Mouse (Mus musculus) stomach, embryonic 16.5 days (tissue): ENCODE measurements around the gene Atp23. TPM values are rescaled to one million over a fixed set of nuclear protein-coding genes. Genes with fewer than 3 reads are reported as not detected.

ENCODE experiments used
- ATAC-seq: fragments of 200-750 bp; cut with Nextera tagmentation; 2 replicates; pipeline ENCODE4 v1.8.0; 2017; ENCODE audit warnings: moderate number of reproducible peaks, moderate TSS enrichment; ENCODE audit not compliant: insufficient read depth, low FRiP score
- H3K27ac ChIP-seq: fragments of 300-500 bp; sonication (generic); 2 replicates; pipeline ENCODE4 v1.5.1; 2014; ENCODE audit warnings: low read length
- H3K27me3 ChIP-seq: fragments of 300-500 bp; sonication (generic); 2 replicates; pipeline ENCODE4 v1.6.1; 2014; ENCODE audit warnings: low read length, control low read depth, mixed read lengths; ENCODE audit not compliant: control insufficient read depth, insufficient read depth
- H3K36me3 ChIP-seq: fragments of 300-500 bp; sonication (generic); 2 replicates; pipeline ENCODE4 v1.6.1; 2014; ENCODE audit warnings: low read length; ENCODE audit not compliant: control insufficient read depth, insufficient read depth
- H3K4me1 ChIP-seq: fragments of 300-500 bp; sonication (generic); 2 replicates; pipeline ENCODE4 v1.6.1; 2014; ENCODE audit warnings: low read length, control low read depth, mixed read lengths; ENCODE audit not compliant: control insufficient read depth, insufficient read depth
- H3K4me2 ChIP-seq: fragments of 300-500 bp; sonication (generic); 2 replicates; pipeline ENCODE4 v1.6.1; 2014; ENCODE audit warnings: low read depth, low read length, mixed read lengths
- H3K4me3 ChIP-seq: fragments of 300-500 bp; sonication (generic); replicated peaks from 2 replicates; pipeline ENCODE4 v1.5.1; 2014; ENCODE audit warnings: mild to moderate bottlenecking, low read length
- H3K9ac ChIP-seq: fragments of 300-500 bp; sonication (generic); 2 replicates; pipeline ENCODE4 v1.6.1; 2014; ENCODE audit warnings: low read length
- H3K9me3 ChIP-seq: fragments of 300-500 bp; sonication (generic); replicated peaks from 2 replicates; pipeline ENCODE4 v1.6.1; 2016; ENCODE audit warnings: low read length, control low read depth; ENCODE audit not compliant: control insufficient read depth
- whole genome bisulfite sequencing: fragments of 180-500 bp; shearing (Covaris S2); extraction: QIAGEN DNeasy Blood & Tissue Kit; methylation state at CpG from one replicate; pipeline ENCODE4 v1.1.7; 2014; 5-methylcytosine and 5-hydroxymethylcytosine counted together
- polyA plus RNA-seq: library from polyadenylated mRNA; unstranded; fragments of >200 nt; fragmentation: Nextera tagmentation; extraction: Ambion mirVana; gene quantifications from 2 replicates; pipeline ENCODE4 v1.2.1, GENCODE M21; 2015

Atp23 gene
- polyA plus RNA-seq: 11.7 and 12.0 TPM in 2 replicates

GRCm38 (mm10) chr10:126900821-126901487 lies at the start of gene Atp23:
Atp23 (minus strand) TSS chr10:126901355.
- peak within 1 kb of the TSS; percentile 82 for H3K4me3 ChIP-seq
- no peaks in the 10 kb centered on the region for H3K27me3 ChIP-seq
- peak within 1 kb of the TSS; percentile 98 for H3K4me2 ChIP-seq
- peak; percentile 89 for ATAC-seq
- peaks cover 4% of the 10 kb centered on the region for H3K4me1 ChIP-seq
- no peaks in the 10 kb centered on the region; the same call in 1 of the 2 replicates for H3K36me3 ChIP-seq
- H3K9me3 ChIP-seq: no peaks in the 10 kb centered on the region
- WGBS: under 1% methylated on average over 55 of the region's 56 CpGs
- H3K9ac ChIP-seq: peak within 1 kb of the TSS; percentile 88
- H3K27ac ChIP-seq: peak within 1 kb of the TSS; percentile 60

GRCm38 (mm10) chr10:126950572-126950971 lies 49.4 kb upstream of the Atp23 start:
- H3K27me3 ChIP-seq: no peaks in the 10 kb centered on the region
- 65% methylated on average over 4 of the region's 4 CpGs for WGBS

GRCm38 (mm10) chr10:126949824-126950223 lies 48.7 kb upstream of the Atp23 start:
- 49% methylated on average over 5 of the region's 5 CpGs for WGBS
- no peak for ATAC-seq
- Histone ChIP-seq H3K9ac (no peak overlapping the region), H3K36me3 (no peaks in the 10 kb centered on the region), H3K4me3 (no peak overlapping the region), H3K27ac (no peak overlapping the region), H3K9me3 (no peaks in the 10 kb centered on the region), H3K4me1 (peaks cover 7% of the 10 kb centered on the region), H3K27me3 (no peaks in the 10 kb centered on the region), H3K4me2 (no peak overlapping the region)

More at GRCm38 (mm10) chr10:126950572-126950971, 49.4 kb upstream of the Atp23 start:
- no peak overlapping the region for H3K27ac ChIP-seq
- H3K4me2 ChIP-seq: no peak overlapping the region
- no peak for ATAC-seq
- no peaks in the 10 kb centered on the region for H3K9me3 ChIP-seq
- H3K9ac ChIP-seq: no peak overlapping the region
- no peaks in the 10 kb centered on the region for H3K36me3 ChIP-seq
- no peak overlapping the region for H3K4me3 ChIP-seq
- H3K4me1 ChIP-seq: peaks cover 7% of the 10 kb centered on the region

GRCm38 (mm10) chr10:126945531-126945930 lies 44.4 kb upstream of the Atp23 start:
- no peak overlapping the region for H3K4me2 ChIP-seq
- no peak for ATAC-seq
- H3K9me3 ChIP-seq: no peaks in the 10 kb centered on the region
- 88% methylated on average over 5 of the region's 5 CpGs for WGBS
- no peak overlapping the region for H3K27ac ChIP-seq
- H3K9ac ChIP-seq: no peak overlapping the region
- H3K4me3 ChIP-seq: no peak overlapping the region
- no peaks in the 10 kb centered on the region for H3K36me3 ChIP-seq
- H3K27me3 ChIP-seq: no peaks in the 10 kb centered on the region
- H3K4me1 ChIP-seq: peaks cover 7% of the 10 kb centered on the region

DNA sequence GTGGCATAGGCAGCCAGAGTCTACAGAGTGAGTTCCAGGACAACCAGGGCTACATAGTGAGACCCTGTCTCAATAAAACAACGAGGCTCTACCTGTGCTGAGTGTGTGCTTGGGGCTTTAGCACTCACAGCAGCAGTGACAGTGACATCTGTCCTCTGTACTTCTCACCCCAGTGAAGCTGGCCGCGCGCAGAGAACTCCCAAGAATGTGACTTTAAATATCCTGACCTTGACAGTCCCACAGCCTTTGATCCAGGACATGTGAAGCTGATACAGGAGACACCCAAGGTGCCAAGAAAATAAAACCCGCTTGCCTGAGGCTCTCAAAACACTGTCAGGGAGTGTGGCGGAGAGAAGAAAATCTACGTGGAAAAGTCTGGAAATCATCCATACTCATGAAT lies 39.8 kb upstream of the Atp23 start:
- ATAC-seq: no peak
- H3K27ac ChIP-seq: no peak overlapping the region
- 71% methylated on average over 7 of the region's 7 CpGs for WGBS
- no peaks in the 10 kb centered on the region for H3K36me3 ChIP-seq
- H3K9me3 ChIP-seq: 0 out of 2 replicates have a peak, but pooled peaks cover 6% of the 10 kb centered on the region
- peaks cover 4% of the 10 kb centered on the region for H3K4me1 ChIP-seq
- no peaks in the 10 kb centered on the region for H3K27me3 ChIP-seq
- H3K9ac ChIP-seq: no peak overlapping the region
- H3K4me3 ChIP-seq: no peak overlapping the region
- H3K4me2 ChIP-seq: no peak overlapping the region

GRCm38 (mm10) chr10:126935556-126936381 lies 34.6 kb upstream of the Atp23 start:
- WGBS: 29% methylated on average over 18 of the region's 18 CpGs
- ATAC-seq: peak; percentile 26; the same call in 1 of the 2 replicates
- H3K4me1 ChIP-seq: peaks cover 29% of the 10 kb centered on the region
- H3K9ac ChIP-seq: peak overlapping the region; percentile 65
- no peak overlapping the region for H3K4me3 ChIP-seq
- peak overlapping the region; percentile 26 for H3K4me2 ChIP-seq
- 0 out of 2 replicates have a peak, but pooled peaks cover 6% of the 10 kb centered on the region for H3K9me3 ChIP-seq
- H3K36me3 ChIP-seq: no peaks in the 10 kb centered on the region
- no peaks in the 10 kb centered on the region for H3K27me3 ChIP-seq
- H3K27ac ChIP-seq: peak overlapping the region; percentile 94

DNA sequence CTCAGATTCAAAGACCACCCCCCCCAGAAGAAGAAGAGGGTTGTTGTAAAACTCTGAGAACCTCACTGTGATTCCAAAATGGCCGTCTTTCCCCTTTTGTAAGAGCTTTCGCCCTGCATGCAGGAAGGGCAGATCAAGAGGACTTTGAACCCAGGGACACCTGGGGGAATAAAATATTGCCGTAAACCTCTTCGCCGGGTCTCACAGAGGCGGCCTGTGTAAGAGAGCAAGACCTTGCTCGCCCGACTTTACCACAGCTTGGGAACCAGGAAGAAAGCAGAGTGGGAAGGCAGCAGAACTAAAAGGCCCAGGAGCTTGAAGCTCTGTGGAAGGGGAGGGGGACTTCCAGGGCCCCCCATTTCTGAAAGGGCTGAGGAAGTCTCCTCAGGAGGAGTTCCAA lies 34.0 kb upstream of the Atp23 start:
- Histone ChIP-seq H3K27ac (peak overlapping the region; percentile 94), H3K36me3 (no peaks in the 10 kb centered on the region), H3K27me3 (no peaks in the 10 kb centered on the region), H3K9me3 (0 out of 2 replicates have a peak, but pooled peaks cover 6% of the 10 kb centered on the region), H3K9ac (peak overlapping the region; percentile 65), H3K4me2 (peak overlapping the region; percentile 26), H3K4me1 (peaks cover 36% of the 10 kb centered on the region), H3K4me3 (no peak overlapping the region)
- no peak for ATAC-seq
- WGBS: 56% methylated on average over 8 of the region's 8 CpGs

GRCm38 (mm10) chr10:126934561-126934960 lies 33.4 kb upstream of the Atp23 start:
- no peak for ATAC-seq
- no peaks in the 10 kb centered on the region for H3K27me3 ChIP-seq
- H3K4me2 ChIP-seq: no peak overlapping the region
- no peak overlapping the region for H3K4me3 ChIP-seq
- H3K9ac ChIP-seq: peak overlapping the region; percentile 65; the same call in 1 of the 2 replicates
- WGBS: 70% methylated on average over 13 of the region's 13 CpGs
- no peaks in the 10 kb centered on the region for H3K36me3 ChIP-seq
- 0 out of 2 replicates have a peak, but pooled peaks cover 6% of the 10 kb centered on the region for H3K9me3 ChIP-seq
- peak overlapping the region; percentile 94 for H3K27ac ChIP-seq
- peaks cover 41% of the 10 kb centered on the region for H3K4me1 ChIP-seq

DNA sequence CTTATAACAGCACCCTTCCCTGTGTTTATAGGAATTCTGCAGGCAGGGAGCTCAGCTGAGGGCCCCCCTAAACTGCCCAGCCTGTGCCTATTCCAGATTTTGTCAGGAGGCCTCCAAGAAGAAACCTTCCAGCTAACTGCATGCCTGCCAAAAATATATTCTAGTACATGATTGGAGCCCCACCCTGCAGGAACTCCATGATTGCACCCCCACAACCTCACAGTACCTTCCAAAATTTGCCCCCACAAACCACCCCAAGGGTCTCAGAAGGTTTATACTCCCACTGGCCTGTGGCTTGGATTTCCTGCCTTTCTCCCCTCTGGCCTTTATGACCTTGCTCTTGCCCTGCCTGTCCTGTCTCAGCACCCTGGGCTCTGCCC lies 30.6 kb upstream of the Atp23 start:
- H3K4me1 ChIP-seq: peaks cover 65% of the 10 kb centered on the region
- H3K4me3 ChIP-seq: no peak overlapping the region
- H3K36me3 ChIP-seq: no peaks in the 10 kb centered on the region
- no peaks in the 10 kb centered on the region for H3K9me3 ChIP-seq
- H3K27me3 ChIP-seq: no peaks in the 10 kb centered on the region
- peak overlapping the region; percentile 49; the same call in 1 of the 2 replicates for H3K9ac ChIP-seq
- peak overlapping the region; percentile 99 for H3K27ac ChIP-seq
- peak overlapping the region; percentile 35; the same call in 1 of the 2 replicates for H3K4me2 ChIP-seq
- ATAC-seq: no peak
